Mouse (Mus musculus): ENCODE data around the gene Tead1.

Gene Tead1

DNA sequence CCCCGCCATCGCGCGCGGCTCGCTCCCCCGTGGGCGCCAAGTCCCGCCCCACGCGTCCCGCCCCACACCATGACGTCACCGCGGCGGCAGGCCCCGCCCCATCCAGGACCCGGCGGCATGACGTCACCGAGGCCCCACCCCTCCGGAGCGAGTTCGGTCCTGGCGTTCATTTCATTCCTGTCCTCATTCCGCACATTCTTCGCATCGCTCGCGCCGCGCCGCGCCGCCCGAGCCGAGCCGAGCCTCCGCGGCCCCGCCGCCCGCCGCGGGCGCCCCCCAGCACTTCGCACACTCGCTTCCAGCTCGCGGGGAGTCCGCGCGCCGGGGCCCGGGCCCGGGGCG is at the start of gene Tead1:
TSS of gene Tead1 (plus strand) at position 148 of the 342 bp plus-strand sequence.
- DNase-seq (ENCODE audit: low spot score) = peak; percentile 98

DNA sequence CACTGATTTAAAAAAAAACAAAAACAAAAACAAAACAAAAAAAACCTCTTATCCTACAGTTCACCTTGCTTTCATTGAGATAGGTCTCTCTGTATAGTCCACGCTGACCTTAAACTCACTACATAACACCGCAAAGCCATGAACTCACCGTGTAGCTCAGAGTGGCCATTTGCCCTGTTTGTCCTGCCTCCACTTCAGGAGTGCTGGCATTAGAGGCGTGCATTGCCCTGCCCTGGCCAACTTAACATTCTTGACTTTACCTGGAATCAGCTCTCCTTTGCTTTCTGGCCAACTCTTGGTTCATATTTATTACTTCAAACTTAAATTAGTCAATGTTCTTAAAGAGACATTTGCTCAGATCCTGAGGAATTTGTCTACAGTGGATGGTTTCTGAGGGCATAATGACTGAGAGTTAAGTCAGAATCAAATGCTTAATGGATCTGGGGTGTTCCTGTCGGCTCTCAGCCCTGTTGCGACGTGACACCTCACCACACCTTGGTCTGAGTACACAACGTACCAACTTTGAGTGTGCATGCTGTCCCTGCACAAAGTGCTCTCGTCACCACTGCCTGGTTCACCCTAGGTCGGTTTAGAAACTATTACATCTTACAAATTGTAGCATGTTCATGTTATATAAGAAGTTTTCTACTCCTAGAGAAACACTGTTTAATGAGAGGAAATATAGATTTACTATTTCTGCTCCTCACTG is 44.5 kb upstream of the Tead1 start:
- no peak for DNase-seq (ENCODE audit: low spot score)

DNA sequence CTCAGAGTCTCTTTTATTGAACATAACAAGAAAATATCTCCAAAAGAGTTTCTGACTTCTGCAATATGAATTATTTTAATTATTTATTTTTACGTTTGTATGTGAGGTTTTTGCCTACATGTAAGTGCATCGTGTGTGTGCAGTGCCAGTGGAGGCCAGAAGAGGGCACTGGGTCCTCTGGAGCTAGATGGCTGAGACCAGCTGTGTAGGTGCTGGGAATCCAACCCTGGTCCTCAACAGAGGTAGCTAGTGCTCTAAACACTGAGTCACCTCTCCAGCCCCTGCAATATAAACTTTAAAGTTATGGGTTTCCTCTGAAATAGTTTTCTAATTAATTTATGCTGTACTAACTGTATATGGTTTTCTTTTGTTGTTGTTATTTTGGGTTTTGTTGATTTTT is 43.2 kb upstream of the Tead1 start:
- DNase-seq (ENCODE audit: low spot score) = no peak

DNA sequence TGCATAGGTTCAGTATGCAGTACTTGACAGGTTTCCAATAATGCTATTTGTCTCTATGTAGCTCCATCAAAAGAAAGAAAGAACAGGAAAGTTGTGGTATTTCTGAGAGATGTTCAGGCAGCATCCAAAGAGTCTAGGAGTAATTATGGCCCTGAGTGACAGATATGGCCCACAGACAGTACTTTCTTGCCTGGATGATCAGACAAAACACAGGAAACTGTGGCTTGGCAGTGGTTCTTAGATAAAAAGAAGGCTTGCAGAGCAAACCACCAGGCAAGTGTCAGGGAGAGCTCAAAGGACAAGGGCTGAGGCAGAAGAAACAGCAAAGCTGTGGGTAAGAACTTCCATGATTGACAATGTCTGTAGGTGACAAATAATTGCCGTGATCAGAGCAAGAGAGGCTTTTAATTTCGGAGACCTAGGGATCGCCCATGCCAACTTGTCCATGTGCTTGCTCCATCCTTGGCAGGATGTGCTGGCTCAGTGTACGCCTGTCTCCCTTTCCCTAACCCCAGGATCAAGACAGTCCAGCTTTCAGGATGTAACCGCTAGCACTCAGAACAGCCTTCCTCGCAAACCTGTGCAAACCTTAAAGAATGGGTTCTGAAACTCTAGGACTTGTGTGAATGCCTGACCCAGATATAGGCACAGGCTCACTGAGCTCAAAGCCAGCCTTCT is 35.1 kb upstream of the Tead1 start:
- DNase-seq (ENCODE audit: low spot score) = no peak

DNA sequence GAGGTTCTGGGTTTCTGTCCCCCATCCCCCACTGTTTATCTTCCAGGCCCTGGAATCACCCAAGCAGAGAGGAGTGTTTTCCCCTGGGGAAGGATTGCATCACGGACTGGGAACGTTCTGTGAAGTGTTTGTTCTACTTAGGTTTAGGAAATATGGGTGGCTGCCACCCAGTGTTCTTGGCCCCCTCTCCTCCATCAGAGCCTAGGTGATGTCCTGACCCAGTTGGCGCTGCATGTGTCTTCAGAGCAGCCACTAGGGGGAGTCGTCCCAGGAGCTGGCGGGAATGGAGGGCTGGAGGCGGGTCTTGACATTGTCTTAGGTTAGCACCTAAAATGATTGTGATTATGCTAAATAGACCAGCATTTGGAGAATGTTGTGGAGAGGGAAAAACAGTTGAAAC is 34.4 kb upstream of the Tead1 start:
- DNase-seq (ENCODE audit: low spot score) = peak; percentile 26

DNA sequence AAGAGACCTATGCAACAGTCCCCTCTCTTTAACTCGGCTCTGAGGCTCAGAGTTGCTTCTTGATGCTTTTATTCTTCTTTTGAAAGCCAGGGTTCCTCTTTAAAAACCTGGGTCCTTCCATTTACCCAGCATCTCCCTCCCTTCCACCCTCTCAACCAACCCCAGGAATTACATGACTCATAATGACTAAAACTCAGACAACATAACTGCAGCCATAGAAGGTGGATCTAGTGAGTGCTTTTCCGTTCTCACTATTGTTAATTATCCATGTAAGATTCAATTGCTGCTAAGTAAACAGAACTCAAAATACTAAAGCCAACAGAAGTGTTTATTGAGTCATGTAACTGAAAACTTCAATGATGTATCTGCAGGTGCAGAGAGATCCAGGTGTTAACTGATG is 33.4 kb upstream of the Tead1 start:
- DNase-seq (ENCODE audit: low spot score) = no peak

DNA sequence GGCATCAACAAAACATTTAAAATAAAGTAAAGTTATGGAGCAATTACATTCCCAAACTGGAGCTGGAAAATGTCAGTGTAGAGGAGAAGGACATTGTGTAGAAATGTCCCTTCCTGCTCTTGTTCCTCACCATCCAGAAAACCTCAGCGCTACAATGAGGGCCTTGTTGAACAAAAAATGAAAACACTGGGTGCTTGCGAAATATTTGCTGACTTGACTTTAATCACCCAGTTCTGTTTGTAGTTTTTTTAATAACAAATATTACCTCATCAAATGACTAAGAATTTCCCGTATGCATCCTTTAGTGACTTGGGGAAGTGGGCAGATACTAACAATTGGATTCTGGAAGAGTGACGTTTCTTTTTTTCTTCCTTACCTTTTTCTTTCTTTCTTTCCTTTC is 31.7 kb upstream of the Tead1 start:
- no peak for DNase-seq (ENCODE audit: low spot score)

DNA sequence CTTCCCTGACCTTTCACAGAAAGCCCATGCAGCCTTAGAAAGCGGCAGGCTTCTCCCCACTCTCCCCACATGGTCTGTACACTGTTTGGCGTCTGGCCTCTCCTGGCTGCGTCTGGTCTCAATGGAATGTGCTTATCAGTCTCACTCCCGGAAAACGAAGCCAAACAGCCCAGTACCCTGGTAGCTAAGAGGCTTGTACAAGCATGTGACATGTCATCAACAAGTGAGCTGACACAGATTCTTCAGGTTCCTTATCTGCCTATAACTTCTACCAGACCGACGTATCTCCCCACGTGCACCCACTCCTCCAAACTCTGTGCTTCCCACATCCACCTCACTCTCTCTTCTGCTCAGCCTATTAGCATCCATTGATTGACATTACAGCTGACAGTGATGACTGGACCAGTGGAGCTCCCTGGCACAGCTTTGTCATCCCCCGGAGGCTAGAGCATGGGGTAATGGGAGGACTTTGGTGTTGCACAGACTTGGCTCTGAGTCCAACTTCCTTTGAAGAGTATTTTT is 22.9 kb upstream of the Tead1 start:
- peak; percentile 59 for DNase-seq (ENCODE audit: low spot score)

DNA sequence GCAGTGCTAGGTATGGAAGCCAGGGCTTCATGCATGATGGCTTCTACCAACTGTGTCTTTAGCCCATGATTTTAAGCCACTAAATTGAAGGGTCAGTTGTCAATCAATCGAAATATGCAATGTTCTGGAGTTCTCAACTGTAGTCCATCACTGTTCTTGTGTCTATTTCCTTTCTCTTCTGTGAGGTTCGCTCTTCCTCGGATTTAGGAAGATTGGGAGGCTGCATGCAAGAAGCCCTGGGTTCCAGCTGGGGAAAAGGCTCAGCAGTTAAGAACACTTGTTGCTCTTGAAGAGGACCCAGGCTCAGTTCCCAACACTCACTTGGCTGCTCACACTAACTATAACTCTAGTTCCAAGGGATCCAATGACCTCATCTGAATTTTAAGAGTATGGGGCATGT is 20.2 kb upstream of the Tead1 start:
- DNase-seq (ENCODE audit: low spot score) = no peak

DNA sequence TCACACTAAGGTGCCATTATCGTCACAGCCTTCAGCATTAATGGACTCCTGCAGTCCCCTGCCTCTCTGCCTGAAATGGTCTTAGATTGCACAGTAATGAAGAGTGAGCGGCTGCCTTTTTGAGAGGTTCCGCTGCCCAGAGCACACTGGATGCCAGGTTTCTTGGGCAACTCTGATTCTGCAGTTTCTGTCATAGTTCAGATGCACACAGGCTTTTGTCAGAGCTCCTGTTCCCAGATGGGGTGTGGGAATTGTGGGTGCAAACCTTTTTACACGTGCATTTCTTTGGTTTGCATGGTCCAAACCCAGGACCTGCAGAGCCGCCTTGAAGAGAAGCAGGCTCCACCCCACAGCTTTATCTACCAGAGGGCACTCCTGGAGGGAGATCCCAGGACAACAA is 19.3 kb upstream of the Tead1 start:
- DNase-seq (ENCODE audit: low spot score) = no peak

DNA sequence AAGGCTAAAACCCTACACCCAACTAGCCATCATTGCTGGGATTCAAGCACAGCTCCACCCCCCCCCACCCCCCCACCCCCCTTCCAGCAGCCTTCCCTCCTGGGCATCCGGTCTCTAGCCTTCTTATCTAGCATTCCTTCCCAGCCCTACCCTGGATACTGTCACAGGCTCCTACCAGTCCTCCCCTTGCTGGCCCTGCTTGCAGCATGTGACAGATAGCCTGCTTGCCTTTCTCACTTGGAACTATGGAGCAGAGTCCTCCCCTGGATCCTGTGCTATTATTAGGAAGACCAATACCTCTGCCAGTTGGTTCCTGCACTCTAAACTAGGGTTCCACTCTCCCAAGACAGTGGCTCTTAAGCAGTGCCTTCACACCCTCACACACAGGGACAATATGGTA is 18.8 kb upstream of the Tead1 start:
- DNase-seq (ENCODE audit: low spot score) = no peak

DNA sequence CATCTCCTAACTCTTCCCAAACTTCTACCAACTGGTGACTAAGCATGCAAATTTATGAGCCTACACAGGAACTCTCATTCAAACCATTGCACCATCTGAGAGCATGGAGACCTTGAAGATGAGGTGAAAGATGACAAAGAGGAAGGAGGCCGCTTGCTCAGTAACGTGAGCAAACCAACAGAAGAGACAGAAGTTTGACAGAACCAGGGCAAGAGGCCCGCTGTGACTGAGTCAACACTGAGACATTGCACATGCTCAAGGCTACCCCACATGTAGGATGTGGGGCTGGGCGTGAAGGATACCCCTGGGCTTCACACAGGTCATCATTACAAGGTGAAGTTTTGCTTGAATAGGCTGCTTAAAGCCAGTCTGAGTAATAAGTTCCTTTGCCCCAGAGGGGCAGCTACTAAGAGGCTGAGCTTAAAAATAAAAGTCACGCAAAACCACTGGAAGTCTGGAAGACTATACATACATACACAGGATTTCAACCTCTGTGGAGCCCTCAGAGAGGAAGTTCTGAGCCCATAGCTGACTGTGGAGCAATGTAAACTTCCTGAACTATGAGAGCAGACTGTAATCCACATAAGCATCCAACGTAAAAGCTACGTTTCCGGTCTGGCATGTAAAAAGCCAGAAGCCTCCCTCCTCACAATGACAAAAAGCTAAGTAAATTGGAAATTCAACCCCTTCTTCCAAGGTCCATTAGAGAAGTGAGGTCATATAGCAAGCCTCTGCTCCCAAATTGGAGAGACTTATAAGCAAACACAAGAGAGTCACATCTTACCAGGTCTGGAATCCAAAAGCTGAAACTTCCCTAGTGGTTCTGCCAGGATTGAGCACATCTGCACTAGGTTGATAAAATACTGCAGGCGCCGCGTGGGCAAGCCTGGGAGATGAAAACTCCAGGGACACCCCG is 16.5 kb upstream of the Tead1 start:
- no peak for DNase-seq (ENCODE audit: low spot score)

DNA sequence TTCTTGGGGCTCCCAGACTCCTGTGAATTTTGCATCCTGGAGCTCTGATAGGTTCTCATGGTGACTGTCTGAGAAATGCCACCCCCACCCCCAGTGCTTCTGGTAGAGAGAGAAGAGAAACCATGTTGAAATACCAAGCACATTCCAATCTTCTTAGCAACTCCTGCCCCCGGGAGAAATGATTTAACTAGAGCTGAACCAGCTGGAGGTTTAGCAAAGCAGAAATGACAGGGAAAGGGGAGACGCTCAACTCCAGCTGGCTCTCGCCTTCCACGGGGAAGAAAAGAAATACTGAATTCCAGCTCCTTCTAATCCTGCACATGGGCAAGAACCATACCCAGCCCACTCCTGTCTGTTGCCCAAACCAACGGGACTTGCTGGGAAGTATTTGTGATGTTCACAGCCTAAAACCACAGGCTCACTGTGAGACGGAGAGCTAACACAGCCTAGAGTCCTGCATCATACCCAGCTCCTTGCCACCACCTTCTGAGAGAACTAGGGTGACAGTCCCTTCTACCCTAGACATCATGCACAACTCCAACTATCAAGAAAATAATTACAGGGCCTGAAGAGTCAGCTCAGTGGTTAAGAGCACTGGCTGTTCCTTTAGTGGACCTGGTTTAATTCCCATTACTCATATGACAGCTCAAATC is 15.7 kb upstream of the Tead1 start:
- DNase-seq (ENCODE audit: low spot score) = no peak

DNA sequence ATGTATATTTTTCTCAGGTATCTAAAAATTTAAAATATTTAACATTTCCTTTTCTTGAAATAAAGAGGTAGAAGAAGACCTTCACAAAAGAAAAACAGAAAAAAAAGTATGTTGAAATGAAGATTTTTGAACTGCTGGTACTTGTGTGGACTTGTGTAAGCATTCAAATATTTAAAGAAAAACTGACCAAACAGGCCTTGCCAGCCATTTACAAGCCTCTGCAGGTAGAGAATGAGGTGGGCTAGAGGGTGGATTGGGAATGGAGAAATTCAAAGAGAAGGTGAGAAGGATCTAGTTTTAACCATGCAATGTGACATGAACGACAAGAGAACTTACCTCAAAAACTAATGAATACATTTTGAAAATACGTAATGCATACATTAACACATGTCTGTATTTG is 9.1 kb upstream of the Tead1 start:
- no peak for DNase-seq (ENCODE audit: low spot score)

DNA sequence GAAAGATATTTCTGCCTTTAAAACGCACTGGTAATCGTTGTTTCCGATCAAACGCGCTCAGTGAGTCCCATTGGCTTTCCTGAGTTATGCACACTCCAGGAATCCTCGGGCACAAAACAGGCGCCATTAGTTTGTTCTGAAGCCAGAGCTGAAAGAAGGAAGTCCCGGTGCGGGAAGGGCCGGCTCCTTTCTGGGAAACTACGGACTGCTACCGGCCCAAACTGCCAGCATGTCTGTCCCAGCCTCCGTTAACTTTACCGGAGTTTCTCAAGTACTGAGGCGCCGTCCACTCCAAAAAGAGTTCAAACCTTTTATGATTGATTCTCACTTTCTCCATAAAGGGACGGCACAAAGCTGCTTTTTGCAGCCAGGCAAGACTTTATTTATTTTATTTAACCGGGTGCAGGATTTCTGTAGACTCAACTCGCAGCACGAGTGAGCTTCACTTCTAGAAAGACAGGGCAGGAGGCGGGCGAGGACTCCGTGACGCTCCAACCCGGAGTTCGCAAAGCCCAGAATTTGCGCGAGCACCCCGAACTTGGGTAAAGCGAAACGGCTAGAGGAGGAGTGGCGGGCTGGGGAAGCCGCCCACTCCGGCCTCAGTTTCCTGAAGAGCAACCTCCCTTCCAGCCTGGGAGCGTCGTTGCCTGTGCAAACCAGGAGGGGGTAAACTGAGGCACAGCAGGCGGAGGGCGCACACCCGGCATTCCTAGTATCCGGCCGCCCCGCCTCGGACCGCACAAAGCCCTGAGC is 524 bp upstream of the Tead1 start:
- peak; percentile 67 for DNase-seq (ENCODE audit: low spot score)

DNA sequence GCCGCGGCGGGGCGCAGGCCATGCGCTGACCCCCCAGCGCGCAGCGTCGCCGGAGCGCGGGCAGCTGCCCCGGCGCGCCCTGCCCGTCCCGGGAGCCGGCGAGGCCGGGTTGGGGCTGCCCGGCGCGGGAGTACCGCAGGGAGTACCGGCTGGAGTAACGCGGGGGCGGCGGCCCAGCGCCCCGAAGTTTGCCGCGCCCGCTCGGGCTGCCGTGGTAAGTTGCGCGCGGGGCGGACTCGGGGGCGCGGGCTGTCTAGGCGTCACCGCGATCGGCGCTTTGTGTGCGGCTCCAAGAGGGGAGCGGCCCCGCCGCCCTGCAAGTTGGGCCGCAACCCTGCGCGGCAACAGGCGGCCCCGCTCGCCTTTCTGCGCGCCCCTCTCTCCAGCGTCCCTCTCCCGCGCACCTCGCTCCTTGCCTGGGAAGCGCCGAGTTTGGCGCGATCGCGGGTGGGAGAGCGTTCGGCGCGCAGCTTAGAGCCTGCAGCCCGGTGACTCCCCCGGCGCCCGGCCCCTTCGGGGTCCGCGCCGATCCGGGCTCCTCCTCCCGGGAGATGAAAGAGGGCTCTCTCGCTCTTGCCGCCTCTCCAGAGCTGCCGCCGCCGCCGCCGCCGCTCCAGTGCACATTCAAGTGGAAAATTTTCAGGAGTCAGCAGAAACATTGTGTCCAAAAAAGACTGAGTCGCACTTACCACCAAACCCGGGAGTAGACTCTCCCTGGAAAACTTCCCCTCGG is 561 bp downstream of the Tead1 start:
- DNase-seq (ENCODE audit: low spot score) = peak; percentile 73

DNA sequence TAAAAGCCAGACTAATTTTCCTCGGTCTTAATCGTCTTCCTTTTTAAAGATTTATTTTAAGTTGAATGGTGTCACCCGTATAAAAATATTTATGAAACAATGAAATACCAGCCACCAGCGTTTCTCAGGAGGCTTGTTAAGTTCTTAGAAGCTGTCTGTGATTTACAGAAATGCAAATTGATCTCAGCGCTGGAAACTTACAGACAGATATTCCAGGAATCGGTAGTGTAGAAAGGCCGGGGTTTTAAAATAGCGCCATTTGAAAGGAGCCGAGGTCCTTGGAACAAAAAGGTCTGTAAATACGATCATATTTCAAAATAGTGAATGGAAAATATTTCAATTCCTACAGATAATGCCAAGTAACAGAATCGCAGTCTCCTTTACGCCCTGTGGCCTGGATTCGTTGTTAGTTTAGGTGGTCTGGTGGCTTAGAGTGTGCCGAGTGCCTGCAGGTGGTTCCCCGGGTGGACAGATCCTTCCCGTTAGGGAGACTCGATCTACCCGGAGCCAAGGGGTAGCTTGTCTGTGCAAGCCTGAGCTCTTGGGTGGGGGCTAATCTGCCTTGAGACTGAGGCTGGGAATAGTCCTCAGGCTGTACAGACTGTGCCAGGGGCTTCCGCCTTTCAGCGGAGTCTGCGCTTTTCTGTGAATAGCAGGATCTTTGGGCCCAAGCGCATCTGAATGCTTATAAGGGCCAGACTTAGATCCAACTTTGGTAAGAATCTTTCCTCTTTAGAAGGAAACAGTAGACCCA is 1.6 kb downstream of the Tead1 start:
- DNase-seq (ENCODE audit: low spot score) = peak; percentile 47

DNA sequence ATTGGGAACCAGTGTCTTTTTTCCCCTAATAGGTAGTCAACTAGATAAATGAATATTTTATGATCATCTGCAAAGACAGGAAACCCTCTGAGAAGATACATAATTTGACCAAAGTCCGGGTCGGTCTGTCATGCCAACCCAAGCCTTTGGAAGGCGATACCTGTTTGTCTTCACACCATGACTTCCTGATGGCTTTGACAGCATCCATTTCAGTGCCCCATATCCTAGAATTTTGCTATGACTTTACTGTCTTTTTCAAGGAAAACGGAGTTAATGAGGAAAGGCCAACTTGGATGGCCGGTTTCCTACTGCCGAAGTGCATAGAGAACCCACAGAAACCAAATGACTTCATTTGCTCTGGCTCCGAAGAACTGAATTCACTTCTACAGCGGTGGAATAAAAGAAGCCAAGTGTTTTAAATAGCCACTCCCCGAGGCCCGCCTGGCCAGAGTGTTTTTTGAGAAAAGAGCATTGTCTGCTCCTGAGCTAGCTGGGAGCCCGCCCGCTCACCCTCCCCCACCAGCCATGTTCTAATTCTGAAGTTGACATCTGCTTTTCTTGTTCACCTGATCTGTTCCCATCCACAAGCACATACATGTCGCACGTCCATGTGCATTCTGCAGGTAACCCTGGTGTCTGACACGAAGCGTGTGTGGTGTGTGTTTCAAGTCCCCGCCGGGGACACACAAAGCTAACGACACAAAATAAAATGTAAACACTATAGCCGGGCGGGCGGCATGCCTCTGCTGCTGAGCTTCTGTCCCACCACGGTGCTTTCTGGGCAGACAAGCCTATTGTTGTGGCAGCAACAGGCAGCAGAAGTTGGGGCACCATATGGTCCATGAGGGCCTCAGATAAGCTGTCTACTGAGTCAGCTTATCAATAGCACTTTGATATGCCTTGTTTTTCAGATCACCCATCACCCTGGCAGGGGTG is 5.8 kb downstream of the Tead1 start:
- no peak for DNase-seq (ENCODE audit: low spot score)

DNA sequence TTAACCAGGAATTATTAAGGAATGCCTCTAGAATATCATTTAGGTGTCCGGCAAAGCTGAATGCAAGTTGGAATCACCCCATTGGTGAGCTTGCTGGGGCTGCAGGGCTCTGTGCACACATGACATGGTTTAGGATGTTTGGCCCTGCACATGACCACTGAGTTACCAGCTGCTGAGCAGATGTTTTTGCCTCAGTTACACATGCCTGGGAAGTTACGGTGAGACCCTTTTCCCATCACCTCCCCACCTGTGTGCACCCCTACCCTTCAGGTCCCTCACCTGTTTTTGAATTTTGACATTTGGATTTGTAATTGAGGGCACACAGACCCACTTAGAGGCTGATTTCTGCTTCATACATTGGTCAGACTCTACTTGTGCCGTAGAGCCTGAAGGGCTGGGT is 6.9 kb downstream of the Tead1 start:
- DNase-seq (ENCODE audit: low spot score) = no peak
